Mouse (Mus musculus) ES-E14 (cell line): ENCODE measurements around the gene Mnt. TPM values are rescaled to one million over a fixed set of nuclear protein-coding genes. Genes with fewer than 3 reads are reported as not detected.
A peak's percentile ranks its signal among the peaks of the same experiment; 100 is the strongest.

Source experiments
- DNase-seq: peaks from one replicate; pipeline ENCODE4 v3.0.0-alpha.2; 2013; ENCODE audit warnings: low read depth, low spot score
- H3K27ac ChIP-seq: 2 replicates; pipeline ENCODE4 v1.5.1; 2012; ENCODE audit warnings: low read depth, mild to moderate bottlenecking, low read length, moderate library complexity, mixed read lengths; ENCODE audit not compliant: poor library complexity, insufficient read depth, severe bottlenecking
- H3K36me3 ChIP-seq: 2 replicates; pipeline ENCODE4 v1.6.1; 2012; ENCODE audit warnings: mild to moderate bottlenecking, low read length, moderate library complexity, mixed read lengths; ENCODE audit not compliant: control insufficient read depth, poor library complexity, insufficient read depth, severe bottlenecking
- H3K4me1 ChIP-seq, 2 experiments: fragments of 150-350 bp in 1 of 2; sonication (generic) in 1 of 2; 2 replicates each; pipeline ENCODE4 v1.6.1; 2012; ENCODE audit warnings: low read length in 2 of 2, mild to moderate bottlenecking in 1 of 2, mixed read lengths in 1 of 2; ENCODE audit not compliant: control insufficient read depth in 2 of 2, insufficient read depth in 2 of 2, poor library complexity in 1 of 2
- H3K4me3 ChIP-seq, 2 experiments: fragments of 150-350 bp in 1 of 2; sonication (generic) in 1 of 2; 2 replicates each; pipeline ENCODE4 v1.5.1; 2012; ENCODE audit warnings: low read length in 2 of 2, low read depth in 1 of 2, mild to moderate bottlenecking in 1 of 2, mixed read lengths in 1 of 2; ENCODE audit not compliant: insufficient read depth in 1 of 2, poor library complexity in 1 of 2, severe bottlenecking in 1 of 2
- H3K9ac ChIP-seq: 2 replicates; pipeline ENCODE4 v1.6.1; 2012; ENCODE audit warnings: low read depth, mild to moderate bottlenecking, low read length, mixed read lengths; ENCODE audit not compliant: poor library complexity, insufficient read depth, severe bottlenecking
- H3K9me3 ChIP-seq: fragments of 150-350 bp; sonication (generic); 2 replicates; pipeline ENCODE4 v1.6.1; 2012; ENCODE audit warnings: low read depth, mild to moderate bottlenecking, low read length; ENCODE audit not compliant: control insufficient read depth, insufficient read depth
- CHD2 ChIP-seq: IDR thresholded peaks from 2 replicates; pipeline ENCODE4 v1.6.1; 2014; ENCODE audit warnings: mild to moderate bottlenecking, low read depth, low read length, inconsistent platforms
- HCFC1 ChIP-seq: IDR thresholded peaks from 2 replicates; pipeline ENCODE4 v1.6.1; 2012; ENCODE audit warnings: low read length, inconsistent platforms, borderline replicate concordance; ENCODE audit not compliant: insufficient read depth
- MAFK ChIP-seq: IDR thresholded peaks from 2 replicates; pipeline ENCODE4 v1.6.1; 2014; ENCODE audit warnings: mild to moderate bottlenecking, low read depth, low read length, inconsistent platforms; ENCODE audit not compliant: insufficient read depth
- ZC3H11A ChIP-seq: IDR thresholded peaks from 2 replicates; pipeline ENCODE4 v1.6.1; 2012; ENCODE audit warnings: low read depth, mild to moderate bottlenecking, inconsistent platforms, low read length, borderline replicate concordance
- ZNF384 ChIP-seq: IDR thresholded peaks from 2 replicates; pipeline ENCODE4 v1.6.1; 2012; ENCODE audit warnings: low read depth, low read length, inconsistent platforms
- in situ Hi-C, 2 experiments: fragments of 600-800 bp; cut with MboI; formaldehyde crosslinking; loops; one replicate each; pipeline ENCODE4 v1.15.1; 2025; ENCODE audit warnings: low sequenced_read_pairs in 2 of 2, inconsistent platforms in 1 of 2; ENCODE audit not compliant: unreplicated experiment in 2 of 2
- total RNA-seq: library from RNA; depleted of rRNA; stranded (reverse); fragments of 300-350 nt; gene quantifications from 2 replicates; pipeline ENCODE4 v1.2.3, GENCODE M21; 2012

Gene Mnt
- total RNA-seq, 1 experiment = 10.2 TPM

- H3K4me3 ChIP-seq = no peak overlapping the region
- no peaks in the 10 kb centered on the region for H3K9me3 ChIP-seq
- no peak overlapping the region for H3K27ac ChIP-seq
- H3K36me3 ChIP-seq = peaks cover 4% of the 10 kb centered on the region; the same call in 1 of the 2 replicates
- H3K9ac ChIP-seq = no peak overlapping the region
- in situ Hi-C loops = no loop called here
- no peak for DNase-seq
- H3K4me1 ChIP-seq = peaks cover 2 to 6% of the 10 kb centered on the region in 2 experiments; a peak in 1 of 4 replicates
- TF ChIP-seq HCFC1 = no peak
- TF ChIP-seq CHD2 = no peak
- no peak for TF ChIP-seq ZNF384
- TF ChIP-seq ZC3H11A = no peak
- no peak for TF ChIP-seq MAFK
These were observed 39.8 kb downstream of the Mnt start for GRCm38 (mm10) chr11:74870544-74870943.

GRCm38 (mm10) chr11:74870991-74871622 lies 40.4 kb downstream of the Mnt start:
- DNase-seq = no peak
- Histone ChIP-seq H3K9ac (no peak overlapping the region; the same call in 1 of the 2 replicates), H3K9me3 (no peaks in the 10 kb centered on the region), H3K4me1 (peaks cover 2 to 6% of the 10 kb centered on the region in 2 experiments; a peak in 2 of 4 replicates), H3K4me3 (no peak overlapping the region), H3K27ac (no peak overlapping the region), H3K36me3 (peaks cover 4% of the 10 kb centered on the region; the same call in 1 of the 2 replicates)
- in situ Hi-C loops = no loop called here
- TF ChIP-seq ZC3H11A = no peak
- no peak for TF ChIP-seq HCFC1
- TF ChIP-seq MAFK = no peak
- no peak for TF ChIP-seq ZNF384
- TF ChIP-seq CHD2 = no peak

GRCm38 (mm10) chr11:74874630-74875029 lies 43.9 kb downstream of the Mnt start:
- DNase-seq = no peak
- Histone ChIP-seq H3K9me3 (no peaks in the 10 kb centered on the region), H3K9ac (no peak overlapping the region), H3K4me3 (no peak overlapping the region), H3K36me3 (no peaks in the 10 kb centered on the region), H3K27ac (no peak overlapping the region), H3K4me1 (peaks cover 0 to 14% of the 10 kb centered on the region in 2 experiments; a peak in 2 of 4 replicates)
- in situ Hi-C loops = no loop called here
- no peak for TF ChIP-seq MAFK
- no peak for TF ChIP-seq HCFC1
- TF ChIP-seq ZNF384 = no peak
- TF ChIP-seq CHD2 = no peak
- TF ChIP-seq ZC3H11A = no peak

- Histone ChIP-seq H3K9ac (no peak overlapping the region), H3K4me1 (peaks cover 0 to 14% of the 10 kb centered on the region in 2 experiments; a peak in 2 of 4 replicates), H3K27ac (no peak overlapping the region)
These were observed 46.1 kb downstream of the Mnt start for GRCm38 (mm10) chr11:74876801-74877200.

GRCm38 (mm10) chr11:74880999-74881398 lies 50.3 kb downstream of the Mnt start:
- no peak for DNase-seq
- no peak overlapping the region for H3K27ac ChIP-seq
- TF ChIP-seq HCFC1 = no peak
- TF ChIP-seq ZC3H11A = no peak
- TF ChIP-seq CHD2 = no peak
- TF ChIP-seq ZNF384 = no peak
- TF ChIP-seq MAFK = no peak
- no peaks in the 10 kb centered on the region for H3K9me3 ChIP-seq
- no peaks in the 10 kb centered on the region for H3K36me3 ChIP-seq
- peaks cover 1 to 8% of the 10 kb centered on the region in 2 experiments; a peak in 2 of 4 replicates for H3K4me1 ChIP-seq
- no peak overlapping the region for H3K4me3 ChIP-seq
- in situ Hi-C loops = no loop called here
- no peak overlapping the region for H3K9ac ChIP-seq

More at GRCm38 (mm10) chr11:74876801-74877200, 46.1 kb downstream of the Mnt start:
- no peak overlapping the region for H3K4me3 ChIP-seq
- no peak for TF ChIP-seq HCFC1
- H3K9me3 ChIP-seq = no peaks in the 10 kb centered on the region
- in situ Hi-C loops = no loop called here
- peak; percentile 81 for DNase-seq
- H3K36me3 ChIP-seq = no peaks in the 10 kb centered on the region
